Mouse (Mus musculus): ENCODE data around the gene Gtf2h1. TPM values are rescaled to one million over a fixed set of nuclear protein-coding genes. Genes with fewer than 3 reads are reported as not detected.

The Gtf2h1 gene
- polyA plus RNA-seq, 1 experiment from 2014 or later = 48.5 TPM

DNA sequence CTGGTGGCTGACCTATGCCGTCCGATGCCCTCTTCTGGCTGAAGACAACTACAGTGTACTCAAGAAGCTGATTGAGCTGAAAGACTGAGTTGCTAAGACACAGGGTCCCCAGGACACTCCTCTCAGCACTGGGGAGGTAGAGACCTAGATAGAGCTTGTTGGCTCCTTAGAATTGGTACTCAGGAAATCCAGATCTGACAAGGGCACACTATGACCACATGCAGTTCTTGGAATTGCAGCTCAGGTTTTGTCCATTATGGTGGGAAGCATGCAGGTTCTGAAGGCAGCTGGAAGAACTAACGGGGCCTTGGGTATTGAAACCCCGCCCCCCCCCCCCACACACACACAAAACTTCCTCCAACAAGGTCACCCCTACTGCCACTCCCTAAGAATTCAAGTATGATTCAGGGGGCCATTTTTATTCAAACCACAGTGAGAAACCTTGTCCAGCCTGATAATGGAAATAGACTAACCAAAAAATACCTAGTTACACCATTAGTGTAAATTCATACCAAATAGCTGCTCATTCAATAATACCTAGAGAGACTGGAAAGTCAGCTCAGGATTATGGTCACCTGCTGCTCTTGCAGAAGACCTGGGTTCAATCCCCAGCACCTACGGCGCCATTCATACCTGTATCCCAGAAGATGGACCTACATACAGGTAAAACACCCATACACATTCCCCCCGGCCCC lies 60.1 kb downstream of the Gtf2h1 start:
- no peak for ATAC-seq (ENCODE audit: insufficient number of reproducible peaks, low FRiP score, low TSS enrichment, low read depth)
- Histone ChIP-seq H3K36me3 (peaks cover 50% of the 10 kb centered on the region), H3K9me3 (replicated peaks) (no peaks in the 10 kb centered on the region), H3K9ac (no peak overlapping the region), H3K4me2 (replicated peaks) (no peak overlapping the region), H3K27me3 (no peaks in the 10 kb centered on the region), H3K4me1 (no peaks in the 10 kb centered on the region), H3K27ac (replicated peaks) (no peak overlapping the region), H3K4me3 (replicated peaks) (no peak overlapping the region)
- WGBS = 76% methylated on average over 7 of the region's 7 CpGs

DNA sequence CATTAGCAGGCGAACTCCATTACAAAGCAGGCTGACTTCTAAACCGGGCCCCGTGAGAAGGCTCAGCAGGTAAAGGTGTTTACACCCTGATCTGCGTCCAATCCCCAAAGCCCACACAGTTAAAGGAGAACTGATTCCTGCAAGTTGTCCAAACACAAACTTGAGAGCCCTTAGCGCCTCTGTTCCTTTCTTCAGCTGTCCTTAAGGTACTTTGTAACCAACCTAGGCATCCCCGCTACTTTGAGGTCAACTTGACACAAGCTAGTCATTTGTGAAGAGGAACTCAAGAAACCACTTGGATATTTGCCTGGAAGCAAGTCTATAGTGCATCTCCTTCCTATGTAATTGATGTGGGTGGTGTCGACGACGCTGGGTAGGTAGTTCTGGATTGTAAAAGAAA lies 61.5 kb downstream of the Gtf2h1 start:
- no peaks in the 10 kb centered on the region for H3K9me3 ChIP-seq (replicated peaks)
- H3K27ac ChIP-seq (replicated peaks) = no peak overlapping the region
- no peak overlapping the region for H3K4me2 ChIP-seq (replicated peaks)
- no peak for ATAC-seq (ENCODE audit: insufficient number of reproducible peaks, low FRiP score, low TSS enrichment, low read depth)
- no peaks in the 10 kb centered on the region for H3K4me1 ChIP-seq
- no peak overlapping the region for H3K4me3 ChIP-seq (replicated peaks)
- no peak overlapping the region for H3K9ac ChIP-seq
- 70% methylated on average over 9 of the region's 9 CpGs for WGBS
- H3K27me3 ChIP-seq = no peaks in the 10 kb centered on the region
- peaks cover 36% of the 10 kb centered on the region for H3K36me3 ChIP-seq

GRCm38 (mm10) chr7:46859031-46859430 lies 63.1 kb downstream of the Gtf2h1 start:
- no peak overlapping the region for H3K4me3 ChIP-seq (replicated peaks)
- H3K9me3 ChIP-seq (replicated peaks) = no peaks in the 10 kb centered on the region
- no peak overlapping the region for H3K4me2 ChIP-seq (replicated peaks)
- ATAC-seq (ENCODE audit: insufficient number of reproducible peaks, low FRiP score, low TSS enrichment, low read depth) = no peak
- no peak overlapping the region for H3K27ac ChIP-seq (replicated peaks)
- no peaks in the 10 kb centered on the region for H3K27me3 ChIP-seq
- peaks cover 20% of the 10 kb centered on the region for H3K36me3 ChIP-seq
- no peak overlapping the region for H3K9ac ChIP-seq
- no peaks in the 10 kb centered on the region for H3K4me1 ChIP-seq
- WGBS = 48% methylated on average over 6 of the region's 6 CpGs

- no peak within 1 kb of the TSS for H3K4me3 ChIP-seq (replicated peaks)
- H3K27ac ChIP-seq (replicated peaks) = no peak within 1 kb of the TSS
- no peak within 1 kb of the TSS for H3K4me2 ChIP-seq (replicated peaks)
- no peaks in the 10 kb centered on the region for H3K27me3 ChIP-seq
- H3K9ac ChIP-seq = no peak within 1 kb of the TSS
- H3K4me1 ChIP-seq = no peaks in the 10 kb centered on the region
- ATAC-seq (ENCODE audit: insufficient number of reproducible peaks, low FRiP score, low TSS enrichment, low read depth) = no peak
- 38% methylated on average over 10 of the region's 10 CpGs for WGBS
- H3K9me3 ChIP-seq (replicated peaks) = no peaks in the 10 kb centered on the region
- H3K36me3 ChIP-seq = peaks cover under 1% of the 10 kb centered on the region; the same call in 1 of the 2 replicates
Observed at GRCm38 (mm10) chr7:46860996-46861395, 65.1 kb downstream of the Gtf2h1 start, which contains the start of gene Ldhc. Gene Ldhc (plus strand): TSS chr7:46861203.

GRCm38 (mm10) chr7:46871988-46872387 lies 76.1 kb downstream of the Gtf2h1 start:
- Histone ChIP-seq H3K4me2 (replicated peaks) (no peak overlapping the region), H3K4me3 (replicated peaks) (no peak overlapping the region), H3K27ac (replicated peaks) (no peak overlapping the region), H3K4me1 (no peaks in the 10 kb centered on the region), H3K9me3 (replicated peaks) (no peaks in the 10 kb centered on the region), H3K9ac (no peak overlapping the region), H3K27me3 (no peaks in the 10 kb centered on the region), H3K36me3 (no peaks in the 10 kb centered on the region)
- no peak for ATAC-seq (ENCODE audit: insufficient number of reproducible peaks, low FRiP score, low TSS enrichment, low read depth)
- 65% methylated on average over 4 of the region's 4 CpGs for WGBS

Other genes with a start within 250 kb of the Gtf2h1 start
- gene Sergef, start 156.3 kb upstream of the Gtf2h1 start, polyA plus RNA-seq (2015; fragmentation: Nextera tagmentation; extraction: Ambion mirVana) = 15.0 and 16.6 TPM in 2 replicates
- 2.2 and 3.4 TPM in 2 replicates for gene Tph1, start 123.6 kb upstream of the Gtf2h1 start, polyA plus RNA-seq (2015; fragmentation: Nextera tagmentation; extraction: Ambion mirVana)
- 26.4 and 27.8 TPM in 2 replicates for gene Saal1, start 85.4 kb upstream of the Gtf2h1 start, polyA plus RNA-seq (2015; fragmentation: Nextera tagmentation; extraction: Ambion mirVana)
- gene Saa3, start 80.4 kb upstream of the Gtf2h1 start, polyA plus RNA-seq (2015; fragmentation: Nextera tagmentation; extraction: Ambion mirVana) = 0.33 and 0.91 TPM in 2 replicates
- not detected in 2 replicates for gene Saa4, start 63.5 kb upstream of the Gtf2h1 start, polyA plus RNA-seq (2015; fragmentation: Nextera tagmentation; extraction: Ambion mirVana)
- 0.80 TPM in 1 of 2 replicates, not detected in the other for gene Saa1, start 53.1 kb upstream of the Gtf2h1 start, polyA plus RNA-seq (2015; fragmentation: Nextera tagmentation; extraction: Ambion mirVana)
- not detected in 2 replicates for gene Saa2, start 44.3 kb upstream of the Gtf2h1 start, polyA plus RNA-seq (2015; fragmentation: Nextera tagmentation; extraction: Ambion mirVana)
- 21.2 and 23.4 TPM in 2 replicates for gene Hps5, start within 50 bp of the Gtf2h1 start, polyA plus RNA-seq (2015; fragmentation: Nextera tagmentation; extraction: Ambion mirVana)
- 1,512 and 1,560 TPM in 2 replicates for gene Ldha, start 45.4 kb downstream of the Gtf2h1 start, polyA plus RNA-seq (2015; fragmentation: Nextera tagmentation; extraction: Ambion mirVana)
- gene Ldhc, start 65.1 kb downstream of the Gtf2h1 start, polyA plus RNA-seq (2015; fragmentation: Nextera tagmentation; extraction: Ambion mirVana) = 0.35 TPM in 1 of 2 replicates, not detected in the other
- gene Tsg101, start 123.9 kb downstream of the Gtf2h1 start, polyA plus RNA-seq (2015; fragmentation: Nextera tagmentation; extraction: Ambion mirVana) = 175 and 193 TPM in 2 replicates
- gene Uevld, start 162.4 kb downstream of the Gtf2h1 start, polyA plus RNA-seq (2015; fragmentation: Nextera tagmentation; extraction: Ambion mirVana) = 9.8 and 10.7 TPM in 2 replicates
- not detected in 2 replicates for gene Gm9999, start 187.5 kb downstream of the Gtf2h1 start, polyA plus RNA-seq (2015; fragmentation: Nextera tagmentation; extraction: Ambion mirVana)
- gene Spty2d1, start 212.3 kb downstream of the Gtf2h1 start, polyA plus RNA-seq (2015; fragmentation: Nextera tagmentation; extraction: Ambion mirVana) = 20.5 and 21.3 TPM in 2 replicates

All from embryonic facial prominence, embryonic 15.5 days (tissue).